ENCODE assay signal across 8 mouse cellular contexts in genomic region chr2:73528516-73529355, GRCm38 (mm10). TPM values are rescaled to one million over a fixed set of nuclear protein-coding genes. Genes with fewer than 3 reads are reported as not detected.
DNase-seq lines count a peak whose midpoint lies in the region; ATAC-seq and TF ChIP-seq lines count a peak whose summit lies in the region.

No protein-coding gene starts in this region.

- TF ChIP-seq POLR2A in kidney, adult 2 months (IDR thresholded peaks at IDR 0.05; ENCODE audit: low read depth, low read length) = no peak
- 0 out of 4 replicates have a peak, but pooled peaks of 1 of the 2 experiments have one; percentile 46 for TF ChIP-seq POLR2A in MEL (IDR thresholded peaks at IDR 0.05; ENCODE audit: control insufficient read depth in 1 of 2, insufficient read depth in 1 of 2, low read depth in 1 of 2, low read length in 2 of 2, poor library complexity in 1 of 2)
- TF ChIP-seq POLR2A in embryonic fibroblast, embryonic 13.5 days (IDR thresholded peaks at IDR 0.05; ENCODE audit: low read depth, low read length) = no peak

- peak overlapping the region; percentile 96 for H3K4me2 ChIP-seq in hindbrain, embryonic 16.5 days (ENCODE audit: low read length)
- H3K4me2 ChIP-seq in lung, embryonic 16.5 days (ENCODE audit: low read depth, low read length) = peak overlapping the region; percentile 81
- peak overlapping the region; percentile 84 for H3K4me2 ChIP-seq in stomach, embryonic 16.5 days (ENCODE audit: low read depth, low read length)

- peak overlapping the region; percentile 93 for H3K9ac ChIP-seq in MEL (ENCODE audit: control insufficient read depth, low read depth, low read length, poor library complexity, severe bottlenecking)
- peak overlapping the region; percentile 81 for H3K9ac ChIP-seq in hindbrain, embryonic 16.5 days (ENCODE audit: low read depth, low read length)
- H3K9ac ChIP-seq in lung, embryonic 16.5 days (ENCODE audit: low read length) = peak overlapping the region; percentile 97
- H3K9ac ChIP-seq in stomach, embryonic 16.5 days (ENCODE audit: low read length) = peak overlapping the region; percentile 95

- H3K79me2 ChIP-seq in MEL (ENCODE audit: control insufficient read depth, insufficient read depth, low read length, poor library complexity) = peaks cover 8% of the 10 kb centered on the region

- peak overlapping the region; percentile 73 for H3K4me3 ChIP-seq in kidney, adult 2 months (ENCODE audit: insufficient read depth, low read depth, low read length)
- H3K4me3 ChIP-seq in MEL (ENCODE audit: control insufficient read depth in 1 of 2, insufficient read depth in 1 of 2, low read depth in 2 of 2, low read length in 2 of 2) = peak overlapping the region; percentile 66 to 76
- H3K4me3 ChIP-seq in embryonic fibroblast, embryonic 13.5 days (ENCODE audit: insufficient read depth, low read length) = peak overlapping the region; percentile 85
- peak overlapping the region; percentile 72 for H3K4me3 ChIP-seq in hindbrain, embryonic 16.5 days (ENCODE audit: low read length)
- H3K4me3 ChIP-seq in lung, embryonic 16.5 days (ENCODE audit: low read length) = peak overlapping the region; percentile 84
- H3K4me3 ChIP-seq in stomach, embryonic 16.5 days (replicated peaks; ENCODE audit: low read length) = peak overlapping the region; percentile 82

- H3K9me3 ChIP-seq in MEL (replicated peaks; ENCODE audit: insufficient read depth, low read length) = no peaks in the 10 kb centered on the region
- H3K9me3 ChIP-seq in hindbrain, embryonic 16.5 days (ENCODE audit: control insufficient read depth, low read length) = no peaks in the 10 kb centered on the region
- H3K9me3 ChIP-seq in lung, embryonic 16.5 days (ENCODE audit: control insufficient read depth, low read length) = no peaks in the 10 kb centered on the region
- no peaks in the 10 kb centered on the region for H3K9me3 ChIP-seq in stomach, embryonic 16.5 days (replicated peaks; ENCODE audit: control insufficient read depth, low read length)

- no peak for TF ChIP-seq EP300 in MEL (IDR thresholded peaks at IDR 0.05; ENCODE audit: low read depth in 1 of 2, low read length in 2 of 2)

- TF ChIP-seq RAD21 in MEL (IDR thresholded peaks at IDR 0.05; ENCODE audit: low read depth, low read length) = no peak

- 4% methylated on average over 59 of the region's 59 CpGs for WGBS in kidney, adult 2 months
- 2% methylated on average over 30 of the region's 59 CpGs for WGBS in hindbrain, embryonic 16.5 days
- 2% methylated on average over 45 of the region's 59 CpGs for WGBS in lung, embryonic 16.5 days
- 2% methylated on average over 55 of the region's 59 CpGs for WGBS in stomach, embryonic 16.5 days

- no peak for TF ChIP-seq CTCF in kidney, adult 2 months (conservative IDR thresholded peaks at IDR 0.05; ENCODE audit: insufficient read depth, insufficient read length, low read depth, low read length)
- TF ChIP-seq CTCF in MEL (IDR thresholded peaks at IDR 0.05 in 2 of 3, conservative IDR thresholded peaks at IDR 0.05 in 1 of 3; ENCODE audit: control insufficient read depth in 1 of 3, insufficient read depth in 1 of 3, low read depth in 2 of 3, low read length in 3 of 3, poor library complexity in 1 of 3, severe bottlenecking in 1 of 3) = no peak
- no peak for TF ChIP-seq CTCF in embryonic fibroblast, embryonic 13.5 days (IDR thresholded peaks at IDR 0.05; ENCODE audit: borderline replicate concordance, insufficient read depth, low read length)

- H3K27ac ChIP-seq in kidney, adult 2 months (ENCODE audit: insufficient read depth, low read depth, low read length) = peak overlapping the region; percentile 39
- H3K27ac ChIP-seq in MEL (ENCODE audit: control insufficient read depth, low read depth, low read length) = no peak overlapping the region
- peak overlapping the region; percentile 84 for H3K27ac ChIP-seq in embryonic fibroblast, embryonic 13.5 days (ENCODE audit: insufficient read depth, low read length)
- peak overlapping the region; percentile 73 for H3K27ac ChIP-seq in hindbrain, embryonic 16.5 days (ENCODE audit: low read depth, low read length)
- H3K27ac ChIP-seq in lung, embryonic 16.5 days (ENCODE audit: low read length) = peak overlapping the region; percentile 87
- peak overlapping the region; percentile 79 for H3K27ac ChIP-seq in stomach, embryonic 16.5 days (ENCODE audit: low read length)

- no peak for DNase-seq in kidney, adult 2 months
- no peak for DNase-seq in kidney, postnatal 14 days
- peak; percentile 9 for DNase-seq in MEL (ENCODE audit: low read depth, low spot score)
- DNase-seq in layer of hippocampus, adult 11-12 months (ENCODE audit: low spot score) = no peak

- no peaks in the 10 kb centered on the region for H3K27me3 ChIP-seq in kidney, adult 2 months (replicated peaks; ENCODE audit: control insufficient read depth, insufficient read depth, low read length)
- no peaks in the 10 kb centered on the region for H3K27me3 ChIP-seq in MEL (ENCODE audit: control insufficient read depth in 1 of 2, insufficient read depth in 2 of 2, low read length in 2 of 2)
- H3K27me3 ChIP-seq in hindbrain, embryonic 16.5 days (replicated peaks; ENCODE audit: control insufficient read depth, insufficient read depth, low read length) = no peaks in the 10 kb centered on the region
- H3K27me3 ChIP-seq in lung, embryonic 16.5 days (ENCODE audit: control insufficient read depth, insufficient read depth, low read depth, low read length) = no peaks in the 10 kb centered on the region
- H3K27me3 ChIP-seq in stomach, embryonic 16.5 days (ENCODE audit: control insufficient read depth, insufficient read depth, low read length) = no peaks in the 10 kb centered on the region

- H3K4me1 ChIP-seq in kidney, adult 2 months (ENCODE audit: control insufficient read depth, insufficient read depth, low read length) = peaks cover 7% of the 10 kb centered on the region
- H3K4me1 ChIP-seq in MEL (ENCODE audit: control insufficient read depth in 1 of 2, insufficient read depth in 2 of 2, low read length in 2 of 2) = peaks cover 7 to 16% of the 10 kb centered on the region in 2 experiments
- H3K4me1 ChIP-seq in embryonic fibroblast, embryonic 13.5 days (ENCODE audit: control insufficient read depth, insufficient read depth, low read length) = peaks cover 10% of the 10 kb centered on the region
- H3K4me1 ChIP-seq in hindbrain, embryonic 16.5 days (ENCODE audit: control insufficient read depth, insufficient read depth, low read depth, low read length) = peaks cover 8% of the 10 kb centered on the region
- peaks cover 16% of the 10 kb centered on the region for H3K4me1 ChIP-seq in lung, embryonic 16.5 days (replicated peaks; ENCODE audit: control insufficient read depth, insufficient read depth, low read length)
- 0 out of 2 replicates have a peak, but pooled peaks cover 5% of the 10 kb centered on the region for H3K4me1 ChIP-seq in stomach, embryonic 16.5 days (ENCODE audit: control insufficient read depth, insufficient read depth, low read length)

- ATAC-seq in hindbrain, embryonic 16.5 days = peak; percentile 74
- peak; percentile 64 for ATAC-seq in lung, embryonic 16.5 days (ENCODE audit: low read depth)
- peak; percentile 38 for ATAC-seq in stomach, embryonic 16.5 days (ENCODE audit: insufficient read depth, low FRiP score)

- H3K36me3 ChIP-seq in kidney, adult 2 months (ENCODE audit: control insufficient read depth, insufficient read depth, low read length) = no peaks in the 10 kb centered on the region
- peaks cover 0 to 6% of the 10 kb centered on the region in 2 experiments; a peak in 2 of 4 replicates for H3K36me3 ChIP-seq in MEL (ENCODE audit: control insufficient read depth in 1 of 2, insufficient read depth in 2 of 2, low read length in 2 of 2)
- no peaks in the 10 kb centered on the region for H3K36me3 ChIP-seq in hindbrain, embryonic 16.5 days (ENCODE audit: control insufficient read depth, insufficient read depth, low read length)
- no peaks in the 10 kb centered on the region for H3K36me3 ChIP-seq in lung, embryonic 16.5 days (ENCODE audit: control insufficient read depth, insufficient read depth, low read length)
- H3K36me3 ChIP-seq in stomach, embryonic 16.5 days (ENCODE audit: control insufficient read depth, insufficient read depth, low read length) = no peaks in the 10 kb centered on the region

TF ChIP-seq in MEL, 35 proteins besides CTCF, POLR2A, EP300 and RAD21:
- no peak for TF ChIP-seq NRF1 (IDR thresholded peaks at IDR 0.05; ENCODE audit: insufficient read depth, low read depth, low read length, poor library complexity, severe bottlenecking)
- TF ChIP-seq ETS1 (IDR thresholded peaks at IDR 0.05; ENCODE audit: low read depth, low read length) = no peak
- no peak for TF ChIP-seq ZC3H11A (IDR thresholded peaks at IDR 0.05; ENCODE audit: low read depth, low read length)
- no peak for TF ChIP-seq MAFK (IDR thresholded peaks at IDR 0.05; ENCODE audit: borderline replicate concordance, low read depth, low read length)
- TF ChIP-seq TCF12 (IDR thresholded peaks at IDR 0.05; ENCODE audit: low read depth, low read length) = no peak
- TF ChIP-seq MAZ (IDR thresholded peaks at IDR 0.05; ENCODE audit: low read depth, low read length) = no peak
- TF ChIP-seq RCOR1 (IDR thresholded peaks at IDR 0.05; ENCODE audit: low read depth, low read length) = no peak
- TF ChIP-seq USF2 (IDR thresholded peaks at IDR 0.05; ENCODE audit: borderline replicate concordance in 1 of 2, insufficient read depth in 1 of 2, low read depth in 1 of 2, low read length in 2 of 2) = no peak
- TF ChIP-seq GATA1 (IDR thresholded peaks at IDR 0.05; ENCODE audit: low read depth, low read length) = no peak

RNA-seq across cellular contexts. Expression of gene Wipf1, which starts 0.8 kb away (rescaled TPM):
- polyA plus RNA-seq in kidney, adult 2 months (2012; rRNA removed) = 4.8 and 8.0 TPM in 2 replicates
- 5.2 and 7.8 TPM in 2 replicates for total RNA-seq in MEL (2012; rRNA removed)
- polyA plus RNA-seq in MEL (2012; ENCODE audit: insufficient read depth in 1 of 2, insufficient read length in 2 of 2, low read depth in 1 of 2, low replicate concordance in 2 of 2, missing spikeins in 1 of 2) = 10 to 100 TPM; 27.1 to 83.9 TPM
- 31.9 and 37.6 TPM in 2 replicates for polyA plus RNA-seq in embryonic fibroblast, embryonic 13.5 days (2011; ENCODE audit: insufficient read length, low read depth, missing spikeins)
- 2.4 and 3.5 TPM in 2 replicates for polyA plus RNA-seq in hindbrain, embryonic 16.5 days (2015; fragmentation: Nextera tagmentation; extraction: Ambion mirVana)
- polyA plus RNA-seq in lung, embryonic 16.5 days (2015; fragmentation: Nextera tagmentation; extraction: Ambion mirVana) = 9.4 and 12.6 TPM in 2 replicates
- polyA plus RNA-seq in stomach, embryonic 16.5 days (2015; fragmentation: Nextera tagmentation; extraction: Ambion mirVana) = 5.6 and 7.0 TPM in 2 replicates

RNA-seq across cellular contexts. Expression of gene Chrna1, which starts 51.4 kb away (rescaled TPM):
- not detected in 2 replicates for polyA plus RNA-seq in kidney, adult 2 months (2012; rRNA removed)
- 0.12 and 0.29 TPM in 2 replicates for total RNA-seq in MEL (2012; rRNA removed)
- polyA plus RNA-seq in MEL (2012; ENCODE audit: insufficient read depth in 1 of 2, insufficient read length in 2 of 2, low read depth in 1 of 2, low replicate concordance in 2 of 2, missing spikeins in 1 of 2) = not detected
- 0.19 and 0.37 TPM in 2 replicates for polyA plus RNA-seq in embryonic fibroblast, embryonic 13.5 days (2011; ENCODE audit: insufficient read length, low read depth, missing spikeins)
- polyA plus RNA-seq in hindbrain, embryonic 16.5 days (2015; fragmentation: Nextera tagmentation; extraction: Ambion mirVana) = 0.20 and 0.87 TPM in 2 replicates
- 0.26 and 0.53 TPM in 2 replicates for polyA plus RNA-seq in lung, embryonic 16.5 days (2015; fragmentation: Nextera tagmentation; extraction: Ambion mirVana)
- polyA plus RNA-seq in stomach, embryonic 16.5 days (2015; fragmentation: Nextera tagmentation; extraction: Ambion mirVana) = 0.16 and 1.7 TPM in 2 replicates
